Mouse (Mus musculus) olfactory bulb, adult 2 months (tissue): ENCODE measurements around the gene Zfp385b. TPM values are rescaled to one million over a fixed set of nuclear protein-coding genes. Genes with fewer than 3 reads are reported as not detected.

Experiments
- H3K27ac ChIP-seq: fragments of 200-500 bp; 2 replicates; pipeline ENCODE4 v1.5.1; 2012; ENCODE audit warnings: low read depth, low read length; ENCODE audit not compliant: insufficient read depth
- H3K4me1 ChIP-seq: fragments of 200-500 bp; 2 replicates; pipeline ENCODE4 v1.6.1; 2012; ENCODE audit warnings: low read length; ENCODE audit not compliant: control insufficient read depth, insufficient read depth
- H3K4me3 ChIP-seq: fragments of 200-500 bp; 2 replicates; pipeline ENCODE4 v1.5.1; 2012; ENCODE audit warnings: mild to moderate bottlenecking, low read depth, low read length, moderate library complexity; ENCODE audit not compliant: insufficient read depth
- CTCF ChIP-seq: fragments of 200-500 bp; IDR thresholded peaks from 2 replicates; pipeline ENCODE4 v1.5.1; 2012; ENCODE audit warnings: low read depth, mild to moderate bottlenecking, low read length, moderate library complexity; ENCODE audit not compliant: insufficient read depth
- POLR2A ChIP-seq: fragments of 200-500 bp; IDR thresholded peaks from 2 replicates; pipeline ENCODE4 v1.6.1; 2012; ENCODE audit warnings: mild to moderate bottlenecking, low read depth, low read length, moderate library complexity; ENCODE audit not compliant: insufficient read depth
- WGBS: fragments of 180-500 bp; shearing (Covaris S2); methylation state at CpG from one replicate; pipeline ENCODE4 v1.1.7; 2018; 5-methylcytosine and 5-hydroxymethylcytosine counted together
- polyA plus RNA-seq: library from polyadenylated mRNA; stranded (reverse); fragments of >200 nt; gene quantifications from 2 replicates; pipeline ENCODE4 v1.2.4, GENCODE M21; 2012; ENCODE audit warnings: low replicate concordance; ENCODE audit not compliant: missing spikeins, insufficient read depth, insufficient read length

Zfp385b gene
- polyA plus RNA-seq, 1 experiment = not detected

- peaks cover 4% of the 10 kb centered on the region; the same call in 1 of the 2 replicates for H3K4me1 ChIP-seq
- WGBS = 95% methylated on average over 2 of the region's 2 CpGs
- TF ChIP-seq POLR2A (no peak), CTCF (no peak)
- H3K4me3 ChIP-seq = no peak overlapping the region
- H3K27ac ChIP-seq = no peak overlapping the region
Measured at GRCm38 (mm10) chr2:77653686-77654085, 165.8 kb downstream of the Zfp385b start.

- no peak for TF ChIP-seq POLR2A
- TF ChIP-seq CTCF = no peak
- Histone ChIP-seq H3K27ac (no peak overlapping the region), H3K4me3 (no peak overlapping the region), H3K4me1 (no peaks in the 10 kb centered on the region)
- WGBS = 49% methylated on average over 8 of the region's 8 CpGs
Measured at GRCm38 (mm10) chr2:77641521-77642170, 177.8 kb downstream of the Zfp385b start.

DNA sequence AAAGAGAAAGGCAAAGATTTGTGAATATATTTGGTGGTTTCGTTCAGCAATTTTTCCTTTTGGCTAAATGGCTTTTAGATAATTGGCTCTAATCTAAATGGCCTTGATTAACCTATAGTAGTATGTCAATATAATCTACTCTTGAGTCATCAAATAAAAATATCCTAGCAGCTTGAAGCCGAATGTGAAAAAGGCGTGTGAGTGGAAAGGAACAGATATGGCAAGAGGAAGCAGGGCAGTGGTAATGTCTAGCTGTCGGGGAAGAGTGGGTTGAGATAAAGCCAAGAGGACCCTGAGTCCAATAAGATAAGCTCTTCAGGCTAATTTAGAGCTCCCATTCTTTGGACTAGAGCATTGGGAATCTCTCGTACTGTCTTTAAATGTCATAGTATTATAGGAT lies 179.4 kb downstream of the Zfp385b start:
- Histone ChIP-seq H3K4me3 (no peak overlapping the region), H3K4me1 (peaks cover 3% of the 10 kb centered on the region), H3K27ac (no peak overlapping the region)
- WGBS = 76% methylated on average over 5 of the region's 5 CpGs
- TF ChIP-seq POLR2A (no peak), CTCF (no peak)

DNA sequence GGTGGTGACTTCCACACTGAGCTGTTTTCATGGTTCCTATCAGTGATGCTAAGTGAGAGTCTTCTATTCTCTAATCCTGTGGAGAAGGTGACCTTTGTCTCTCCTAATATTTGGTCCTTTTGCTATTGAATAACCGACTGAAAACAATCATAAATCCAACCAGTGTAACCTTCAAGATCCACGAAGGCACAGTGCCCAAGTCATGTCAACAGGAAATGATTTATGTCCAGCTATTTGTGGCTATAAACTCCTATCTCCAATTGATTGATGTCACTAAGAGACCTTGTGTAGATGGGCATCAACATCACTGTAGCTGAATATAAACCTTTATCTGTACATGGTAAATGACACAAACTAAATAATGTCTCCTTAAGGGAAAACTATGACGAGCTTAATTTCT lies 187.8 kb downstream of the Zfp385b start:
- no peak overlapping the region for H3K4me3 ChIP-seq
- WGBS = 86% methylated on average over 3 of the region's 3 CpGs
- peaks cover 4% of the 10 kb centered on the region for H3K4me1 ChIP-seq
- TF ChIP-seq CTCF = no peak
- no peak for TF ChIP-seq POLR2A
- no peak overlapping the region for H3K27ac ChIP-seq

DNA sequence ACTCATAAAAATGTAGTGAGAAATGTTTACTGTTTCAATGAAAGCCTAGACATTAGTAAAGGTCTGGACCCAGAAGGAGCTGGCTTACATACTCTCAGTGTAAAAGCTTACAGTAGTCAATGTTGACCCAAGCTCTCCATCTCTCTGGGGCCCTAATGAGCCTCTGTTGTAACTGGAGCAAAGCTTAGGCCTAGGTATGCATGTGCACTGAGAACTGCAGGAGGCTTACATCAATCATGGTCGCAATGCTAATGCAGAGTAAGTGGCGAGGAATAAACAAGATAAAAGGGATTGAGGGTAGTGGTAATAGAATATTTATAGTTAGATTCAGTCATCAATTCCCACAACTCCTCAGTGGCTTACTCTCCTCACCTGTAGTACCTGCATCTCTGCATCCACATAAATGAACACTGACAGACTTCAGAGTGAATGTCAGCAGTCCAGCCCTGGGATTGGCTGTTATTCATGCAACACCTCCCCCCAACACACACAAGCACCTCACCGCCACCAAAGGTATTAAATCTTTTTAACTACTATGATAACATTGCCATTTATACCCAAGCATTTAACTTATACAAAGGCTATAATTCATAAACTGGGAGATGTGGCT lies 191.7 kb downstream of the Zfp385b start:
- H3K27ac ChIP-seq = no peak overlapping the region
- H3K4me1 ChIP-seq = peaks cover 10% of the 10 kb centered on the region
- 90% methylated on average over 3 of the region's 3 CpGs for WGBS
- TF ChIP-seq POLR2A = no peak
- no peak for TF ChIP-seq CTCF
- no peak overlapping the region for H3K4me3 ChIP-seq

DNA sequence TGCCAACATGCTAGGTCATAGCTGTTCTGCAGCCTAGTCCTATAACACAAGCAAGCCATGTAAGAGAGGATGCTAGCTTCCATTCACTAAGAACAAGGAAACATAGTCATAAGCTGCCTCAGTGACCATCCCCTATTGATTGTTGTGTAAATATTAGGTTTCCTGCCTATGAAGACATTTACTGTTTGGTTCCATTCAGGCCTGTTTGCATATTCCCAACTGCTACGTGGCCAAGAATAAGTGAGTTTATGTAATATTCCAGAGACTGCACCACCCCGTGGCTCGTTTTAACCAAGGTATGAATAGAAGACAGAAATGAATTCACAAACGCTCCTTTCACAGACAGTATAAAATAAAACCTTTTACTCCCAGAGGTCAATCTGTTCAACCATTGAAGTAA lies 200.8 kb downstream of the Zfp385b start:
- H3K4me1 ChIP-seq = peaks cover 13% of the 10 kb centered on the region
- H3K4me3 ChIP-seq = no peak overlapping the region
- TF ChIP-seq CTCF (no peak), POLR2A (no peak)
- WGBS = 64% methylated on average over 4 of the region's 4 CpGs
- H3K27ac ChIP-seq = no peak overlapping the region

GRCm38 (mm10) chr2:77610303-77610991 lies 209.0 kb downstream of the Zfp385b start:
- Histone ChIP-seq H3K4me3 (no peak overlapping the region), H3K27ac (no peak overlapping the region), H3K4me1 (peaks cover 12% of the 10 kb centered on the region)
- no peak for TF ChIP-seq POLR2A
- no peak for TF ChIP-seq CTCF
- 63% methylated on average over 7 of the region's 7 CpGs for WGBS

DNA sequence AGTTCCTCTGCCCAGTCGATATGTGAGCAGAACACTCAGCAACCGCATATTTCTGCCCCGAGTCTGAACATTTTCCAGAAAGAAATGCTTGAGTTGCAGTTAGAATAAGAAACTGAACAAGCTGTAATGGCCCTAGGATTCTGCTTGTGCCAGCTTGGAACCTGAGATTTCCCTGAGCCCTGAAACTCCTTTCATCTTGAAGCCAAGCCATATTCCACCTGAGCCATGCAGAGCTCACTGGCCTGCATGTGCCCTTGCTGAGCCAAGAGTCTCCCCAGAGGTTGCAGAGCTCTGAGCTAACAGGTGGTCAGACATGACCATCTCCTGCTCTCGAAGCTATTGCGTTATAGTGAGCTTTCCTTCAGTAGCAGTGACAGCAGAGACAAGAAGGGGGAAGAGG lies 210.0 kb downstream of the Zfp385b start:
- peaks cover 12% of the 10 kb centered on the region for H3K4me1 ChIP-seq
- no peak overlapping the region for H3K27ac ChIP-seq
- no peak overlapping the region for H3K4me3 ChIP-seq
- 74% methylated on average over 5 of the region's 5 CpGs for WGBS
- TF ChIP-seq CTCF (no peak), POLR2A (no peak)

DNA sequence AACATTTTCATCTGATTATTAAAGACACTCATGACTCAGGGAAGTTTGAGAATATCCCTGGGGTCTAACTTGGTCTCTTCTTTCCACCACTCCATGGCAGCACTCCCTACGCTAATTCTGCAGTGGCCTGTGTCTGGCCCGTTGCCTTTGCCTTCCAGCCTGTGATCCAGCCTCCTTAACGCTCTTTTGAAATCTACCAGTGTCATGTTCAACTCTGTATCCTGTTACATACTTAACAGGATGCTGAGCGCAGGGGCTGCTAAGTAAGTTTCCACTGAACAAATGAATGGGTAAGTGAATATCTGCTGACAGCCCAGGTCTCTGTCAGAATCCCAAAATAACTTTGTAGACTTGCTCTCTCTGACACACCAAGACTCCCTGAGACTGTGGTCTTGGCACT lies 210.8 kb downstream of the Zfp385b start:
- TF ChIP-seq POLR2A (no peak), CTCF (no peak)
- 62% methylated on average over 4 of the region's 4 CpGs for WGBS
- no peak overlapping the region for H3K4me3 ChIP-seq
- H3K27ac ChIP-seq = no peak overlapping the region
- peaks cover 12% of the 10 kb centered on the region for H3K4me1 ChIP-seq
